Mouse (Mus musculus) neural tube, embryonic 11.5 days (tissue): ENCODE data around the gene Casc3. TPM values are rescaled to one million over a fixed set of nuclear protein-coding genes. Genes with fewer than 3 reads are reported as not detected.
A peak's percentile ranks its signal among the peaks of the same experiment; 100 is the strongest.

Source experiments
- ATAC-seq: fragments of 200-750 bp; cut with Nextera tagmentation; 2 replicates; pipeline ENCODE4 v1.8.0; 2017; ENCODE audit warnings: moderate number of reproducible peaks, mild to moderate bottlenecking, moderate TSS enrichment, moderate library complexity; ENCODE audit not compliant: insufficient read depth, low FRiP score, low TSS enrichment
- DNase-seq: peaks from one replicate; pipeline ENCODE4 v3.0.0-alpha.2; 2015; ENCODE audit warnings: low spot score
- H3K27ac ChIP-seq: fragments of 300-500 bp; sonication (generic); 2 replicates; pipeline ENCODE4 v1.5.1; 2014; ENCODE audit warnings: low read depth, mild to moderate bottlenecking, low read length
- H3K27me3 ChIP-seq: fragments of 300-500 bp; sonication (generic); 2 replicates; pipeline ENCODE4 v1.6.1; 2014; ENCODE audit warnings: mild to moderate bottlenecking, low read length, mixed read lengths; ENCODE audit not compliant: control insufficient read depth, insufficient read depth
- H3K36me3 ChIP-seq: fragments of 300-500 bp; sonication (generic); 2 replicates; pipeline ENCODE4 v1.6.1; 2014; ENCODE audit warnings: mild to moderate bottlenecking, low read length, moderate library complexity, mixed read lengths; ENCODE audit not compliant: control insufficient read depth, insufficient read depth
- H3K4me1 ChIP-seq: fragments of 300-500 bp; sonication (generic); 2 replicates; pipeline ENCODE4 v1.6.1; 2014; ENCODE audit warnings: low read length, mixed read lengths; ENCODE audit not compliant: control insufficient read depth, insufficient read depth
- H3K4me2 ChIP-seq: fragments of 300-500 bp; sonication (generic); 2 replicates; pipeline ENCODE4 v1.6.1; 2014; ENCODE audit warnings: low read depth, mild to moderate bottlenecking, moderate library complexity
- H3K4me3 ChIP-seq: fragments of 300-500 bp; sonication (generic); 2 replicates; pipeline ENCODE4 v1.5.1; 2014; ENCODE audit warnings: low read depth, low read length
- H3K9ac ChIP-seq: fragments of 300-500 bp; sonication (generic); 2 replicates; pipeline ENCODE4 v1.6.1; 2014; ENCODE audit warnings: mild to moderate bottlenecking, low read length
- H3K9me3 ChIP-seq: fragments of 300-500 bp; sonication (generic); 2 replicates; pipeline ENCODE4 v1.6.1; 2016; ENCODE audit warnings: low read length; ENCODE audit not compliant: control insufficient read depth
- WGBS: fragments of 180-500 bp; shearing (Covaris S2); extraction: QIAGEN DNeasy Blood & Tissue Kit; methylation state at CpG from one replicate; pipeline ENCODE4 v1.1.7; 2014; 5-methylcytosine and 5-hydroxymethylcytosine counted together
- polyA plus RNA-seq: library from polyadenylated mRNA; unstranded; fragments of >200 nt; fragmentation: Nextera tagmentation; extraction: Ambion mirVana; gene quantifications from 2 replicates; pipeline ENCODE4 v1.2.1, GENCODE M21; 2014

Gene Casc3
- 55.4 and 59.4 TPM in 2 replicates for polyA plus RNA-seq

DNA sequence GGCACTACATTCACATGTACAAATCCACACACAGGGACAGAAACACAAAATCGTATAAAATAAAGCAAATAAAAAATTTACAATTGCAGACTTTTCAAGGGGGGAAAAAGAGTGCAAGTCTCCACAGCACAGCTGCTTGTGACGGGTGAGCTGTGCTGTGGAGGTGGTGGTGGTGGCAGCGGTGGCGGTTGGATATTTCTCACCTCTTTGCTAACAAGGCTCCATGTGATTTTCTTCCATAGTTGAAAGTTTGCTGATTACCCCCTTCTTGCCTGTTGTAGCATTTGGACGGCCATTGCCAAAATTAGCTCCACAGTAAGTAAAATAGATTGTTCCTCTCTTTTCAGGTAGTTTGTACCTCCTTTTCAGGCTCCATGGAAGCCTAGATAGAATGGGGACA is at the start of gene Casc3:
TSS of gene Casc3 (plus strand) at position 301 of the 400 bp plus-strand sequence.
- Histone ChIP-seq H3K4me3 (no peak within 1 kb of the TSS), H3K4me2 (no peak within 1 kb of the TSS), H3K36me3 (peaks cover 32% of the 10 kb centered on the region), H3K9ac (no peak within 1 kb of the TSS), H3K27ac (no peak within 1 kb of the TSS), H3K9me3 (no peaks in the 10 kb centered on the region), H3K27me3 (no peaks in the 10 kb centered on the region), H3K4me1 (peaks cover 3% of the 10 kb centered on the region; the same call in 1 of the 2 replicates)
- WGBS: 91% methylated on average over 5 of the region's 5 CpGs
- DNase-seq (no peak), ATAC-seq (no peak)

DNA sequence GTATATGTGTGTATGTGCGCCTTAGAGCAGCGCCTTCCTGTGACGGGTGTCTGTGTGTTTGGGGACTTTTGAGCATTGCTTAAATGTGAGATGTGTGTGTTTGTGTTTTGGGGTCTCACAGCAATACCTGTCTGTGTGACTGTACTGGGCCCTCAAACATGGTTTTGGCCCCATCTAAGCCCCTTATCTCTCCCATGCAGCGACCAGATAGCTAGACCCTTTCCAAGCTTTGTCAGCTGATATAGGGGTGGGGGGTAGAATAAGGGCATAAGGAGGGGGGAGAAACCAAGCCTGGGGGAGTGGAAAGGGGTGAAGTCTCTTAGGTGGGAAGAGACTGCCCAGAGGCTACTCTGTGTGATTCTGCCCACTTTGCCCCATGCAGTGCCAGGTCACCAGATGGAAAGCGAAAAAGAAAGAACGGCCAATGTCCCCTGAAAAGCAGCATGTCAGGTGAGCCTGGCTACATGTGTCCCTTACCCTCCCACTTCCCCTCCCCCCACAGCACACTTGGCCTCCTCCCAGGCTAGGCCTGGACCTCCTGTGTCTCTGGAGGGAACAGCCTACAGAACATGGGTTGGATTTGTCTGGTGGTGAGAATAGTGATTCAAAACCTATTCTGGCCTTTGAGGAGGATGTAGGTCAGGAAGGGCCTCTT is 48.9 kb upstream of the Casc3 start:
- H3K4me2 ChIP-seq: no peak overlapping the region
- DNase-seq: no peak
- WGBS: 94% methylated on average over 6 of the region's 6 CpGs
- H3K27me3 ChIP-seq: no peaks in the 10 kb centered on the region
- no peaks in the 10 kb centered on the region for H3K9me3 ChIP-seq
- no peak overlapping the region for H3K9ac ChIP-seq
- H3K27ac ChIP-seq: no peak overlapping the region
- no peak overlapping the region for H3K4me3 ChIP-seq
- ATAC-seq: no peak
- H3K36me3 ChIP-seq: peaks cover 2% of the 10 kb centered on the region; the same call in 1 of the 2 replicates
- peaks cover 9% of the 10 kb centered on the region for H3K4me1 ChIP-seq

DNA sequence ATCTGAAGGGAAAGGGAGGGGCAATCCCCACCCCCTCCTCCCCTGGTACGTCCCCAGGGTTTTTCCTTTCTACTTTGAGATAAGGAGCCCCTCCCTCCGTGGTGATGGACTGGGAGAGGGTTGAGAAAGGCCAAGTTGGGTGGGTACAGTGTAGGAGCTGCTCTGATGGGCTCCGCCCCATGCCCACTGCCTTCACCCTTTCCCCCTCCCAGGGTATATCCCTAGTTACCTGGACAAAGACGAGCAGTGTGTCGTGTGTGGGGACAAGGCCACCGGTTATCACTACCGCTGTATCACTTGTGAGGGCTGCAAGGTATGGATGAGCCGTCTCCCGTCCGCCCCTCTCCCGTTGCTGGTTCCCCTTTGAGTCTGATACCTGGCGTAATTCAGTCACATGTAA is 48.0 kb upstream of the Casc3 start:
- no peak overlapping the region for H3K4me3 ChIP-seq
- H3K9ac ChIP-seq: no peak overlapping the region
- DNase-seq (peak; percentile 7), ATAC-seq (no peak)
- H3K9me3 ChIP-seq: no peaks in the 10 kb centered on the region
- H3K27me3 ChIP-seq: no peaks in the 10 kb centered on the region
- peaks cover 2% of the 10 kb centered on the region; the same call in 1 of the 2 replicates for H3K36me3 ChIP-seq
- H3K4me1 ChIP-seq: peaks cover under 1% of the 10 kb centered on the region
- no peak overlapping the region for H3K4me2 ChIP-seq
- WGBS: 95% methylated on average over 12 of the region's 12 CpGs
- H3K27ac ChIP-seq: no peak overlapping the region

DNA sequence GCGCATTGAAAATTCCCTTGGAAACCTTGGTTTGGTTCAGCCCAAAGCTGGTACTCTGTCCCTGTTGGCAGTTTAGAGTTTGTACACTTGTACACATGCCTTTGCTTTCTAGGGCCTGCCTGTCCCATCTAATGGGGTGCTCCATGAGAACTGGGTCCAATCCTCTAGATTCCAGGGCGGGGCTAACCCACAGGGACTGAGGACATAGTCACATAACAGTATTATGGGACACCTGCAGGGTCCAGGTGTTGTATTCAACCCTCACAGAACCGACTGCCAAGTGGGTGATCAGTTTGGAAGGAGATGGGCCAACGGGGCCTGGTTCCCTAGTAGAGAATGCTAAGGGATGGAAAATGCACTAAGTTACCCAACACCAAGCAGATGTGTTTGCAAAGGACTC is 42.8 kb upstream of the Casc3 start:
- Histone ChIP-seq H3K9ac (no peak overlapping the region), H3K4me3 (no peak overlapping the region), H3K27ac (no peak overlapping the region), H3K36me3 (peaks cover 4% of the 10 kb centered on the region), H3K27me3 (no peaks in the 10 kb centered on the region), H3K4me1 (peaks cover 10% of the 10 kb centered on the region), H3K4me2 (no peak overlapping the region), H3K9me3 (no peaks in the 10 kb centered on the region)
- DNase-seq (no peak), ATAC-seq (no peak)
- WGBS: 84% methylated on average over 4 of the region's 4 CpGs

DNA sequence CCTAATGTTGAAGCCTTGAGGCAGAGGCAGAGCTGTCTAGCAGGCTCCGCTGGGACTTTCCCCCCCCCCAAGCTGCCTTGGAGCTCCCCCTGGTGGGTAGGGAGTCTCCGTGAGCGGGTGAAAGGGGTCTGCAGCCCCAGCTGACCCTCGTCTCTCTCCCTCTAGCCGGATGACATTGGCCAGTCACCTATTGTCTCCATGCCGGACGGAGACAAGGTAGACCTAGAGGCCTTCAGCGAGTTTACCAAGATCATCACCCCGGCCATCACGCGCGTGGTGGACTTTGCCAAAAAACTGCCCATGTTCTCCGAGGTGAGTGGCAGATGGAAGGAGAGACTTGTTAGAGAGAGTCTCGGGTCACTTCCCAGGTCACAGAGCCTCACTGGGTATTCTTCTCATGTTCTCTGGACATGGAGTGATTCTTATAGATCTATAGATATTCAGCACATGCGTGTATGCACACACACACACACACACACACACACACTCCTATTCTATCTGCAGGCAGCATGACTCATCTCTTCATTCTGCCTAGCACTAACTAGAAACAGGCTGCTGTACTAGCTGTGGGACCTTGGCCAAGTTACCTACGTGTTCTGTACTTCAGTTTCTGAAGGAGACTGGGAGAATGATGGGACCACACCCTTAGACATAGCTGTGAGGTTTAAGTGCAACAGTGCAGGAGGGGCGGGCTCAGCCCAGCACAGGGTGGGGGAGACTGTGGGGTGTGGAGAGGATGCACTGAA is 41.8 kb upstream of the Casc3 start:
- Histone ChIP-seq H3K9ac (no peak overlapping the region), H3K4me2 (no peak overlapping the region), H3K4me1 (peaks cover 20% of the 10 kb centered on the region), H3K4me3 (no peak overlapping the region), H3K27ac (no peak overlapping the region), H3K27me3 (no peaks in the 10 kb centered on the region), H3K9me3 (no peaks in the 10 kb centered on the region), H3K36me3 (peaks cover 4% of the 10 kb centered on the region)
- ATAC-seq: no peak
- DNase-seq: peak; percentile 24
- WGBS: 73% methylated on average over 17 of the region's 17 CpGs

DNA sequence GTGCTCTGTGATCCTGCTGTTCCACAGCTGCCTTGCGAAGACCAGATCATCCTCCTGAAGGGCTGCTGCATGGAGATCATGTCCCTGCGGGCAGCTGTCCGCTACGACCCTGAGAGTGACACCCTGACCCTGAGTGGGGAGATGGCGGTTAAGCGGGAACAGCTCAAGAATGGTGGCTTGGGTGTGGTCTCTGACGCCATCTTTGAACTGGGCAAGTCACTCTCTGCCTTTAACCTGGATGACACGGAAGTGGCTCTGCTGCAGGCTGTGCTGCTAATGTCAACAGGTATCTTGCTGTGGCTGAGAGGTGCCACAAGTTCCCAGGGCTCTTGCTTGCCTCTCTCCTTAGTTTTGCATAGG is 41.2 kb upstream of the Casc3 start:
- Histone ChIP-seq H3K36me3 (peaks cover 4% of the 10 kb centered on the region), H3K4me3 (no peak overlapping the region), H3K4me1 (peaks cover 25% of the 10 kb centered on the region), H3K9ac (no peak overlapping the region), H3K27ac (no peak overlapping the region), H3K4me2 (no peak overlapping the region), H3K9me3 (no peaks in the 10 kb centered on the region), H3K27me3 (no peaks in the 10 kb centered on the region)
- peak; percentile 9 for DNase-seq
- ATAC-seq: no peak
- WGBS: 85% methylated on average over 8 of the region's 8 CpGs

DNA sequence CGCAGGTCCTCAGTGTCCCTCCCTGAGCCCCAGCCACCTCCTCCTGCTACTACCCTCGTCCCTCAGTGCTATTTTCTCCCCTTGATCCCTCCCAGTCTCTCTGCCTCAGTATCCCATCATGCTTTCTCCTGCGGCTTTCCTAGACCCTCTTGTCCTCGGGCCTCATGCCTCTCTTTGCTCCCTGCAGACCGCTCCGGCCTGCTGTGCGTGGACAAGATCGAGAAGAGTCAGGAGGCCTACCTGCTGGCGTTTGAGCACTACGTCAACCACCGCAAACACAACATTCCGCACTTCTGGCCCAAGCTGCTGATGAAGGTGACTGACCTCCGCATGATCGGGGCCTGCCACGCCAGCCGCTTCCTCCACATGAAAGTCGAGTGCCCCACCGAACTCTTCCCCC is 40.6 kb upstream of the Casc3 start:
- ATAC-seq: no peak
- no peak overlapping the region for H3K27ac ChIP-seq
- no peaks in the 10 kb centered on the region for H3K27me3 ChIP-seq
- peaks cover 4% of the 10 kb centered on the region for H3K36me3 ChIP-seq
- H3K9ac ChIP-seq: no peak overlapping the region
- H3K4me3 ChIP-seq: no peak overlapping the region
- H3K4me2 ChIP-seq: no peak overlapping the region
- H3K9me3 ChIP-seq: no peaks in the 10 kb centered on the region
- no peak for DNase-seq
- peaks cover 27% of the 10 kb centered on the region for H3K4me1 ChIP-seq
- 85% methylated on average over 18 of the region's 18 CpGs for WGBS

DNA sequence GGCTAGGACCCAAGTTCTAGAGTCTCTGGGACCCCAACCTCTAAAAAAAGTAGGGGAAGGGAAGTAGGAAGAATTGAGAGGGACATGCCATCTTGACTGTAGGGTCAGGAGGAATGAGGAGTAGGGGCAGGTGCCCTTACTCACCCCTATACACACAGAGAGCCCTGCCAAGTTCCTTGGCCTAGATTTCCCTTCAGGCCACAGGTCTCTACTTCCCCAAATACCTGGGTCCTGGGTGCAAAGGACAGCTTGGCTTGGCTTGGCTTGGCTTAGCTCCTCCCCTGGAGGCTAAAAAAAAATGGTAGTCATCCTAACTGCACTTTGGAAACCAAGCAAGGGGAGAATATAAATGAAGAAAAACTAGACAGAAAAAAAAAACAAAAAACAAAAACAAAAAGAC is 40.0 kb upstream of the Casc3 start:
- ATAC-seq (no peak), DNase-seq (no peak)
- peaks cover 27% of the 10 kb centered on the region for H3K4me1 ChIP-seq
- H3K27ac ChIP-seq: no peak overlapping the region
- peaks cover 4% of the 10 kb centered on the region for H3K36me3 ChIP-seq
- no peaks in the 10 kb centered on the region for H3K27me3 ChIP-seq
- H3K4me2 ChIP-seq: no peak overlapping the region
- H3K9ac ChIP-seq: no peak overlapping the region
- H3K4me3 ChIP-seq: no peak overlapping the region
- H3K9me3 ChIP-seq: no peaks in the 10 kb centered on the region
